In genomic region chr7:30587842-30588667, GRCm38 (mm10) we compare ENCODE assay signal across 8 mouse cellular contexts. TPM values are rescaled to one million over a fixed set of nuclear protein-coding genes. Genes with fewer than 3 reads are reported as not detected.
DNase-seq lines count a peak whose midpoint lies in the region; ATAC-seq lines count a peak whose summit lies in the region.

No protein-coding gene starts in this region.

- H3K9ac ChIP-seq in hindbrain, embryonic 13.5 days, result peak overlapping the region; percentile 99
- peak overlapping the region; percentile 99 for H3K9ac ChIP-seq in midbrain, embryonic 13.5 days (replicated peaks)
- peak overlapping the region; percentile 100 for H3K9ac ChIP-seq in stomach, embryonic 16.5 days (ENCODE audit: low read length)

- H3K36me3 ChIP-seq in forebrain, embryonic 10.5 days (replicated peaks), result peaks cover 39% of the 10 kb centered on the region
- peaks cover 38% of the 10 kb centered on the region for H3K36me3 ChIP-seq in hindbrain, embryonic 13.5 days
- peaks cover 38% of the 10 kb centered on the region for H3K36me3 ChIP-seq in midbrain, embryonic 13.5 days
- peaks cover 33% of the 10 kb centered on the region for H3K36me3 ChIP-seq in stomach, embryonic 16.5 days (ENCODE audit: control insufficient read depth, insufficient read depth, low read length)

- peak overlapping the region; percentile 89 for H3K4me2 ChIP-seq in hindbrain, embryonic 13.5 days
- H3K4me2 ChIP-seq in midbrain, embryonic 13.5 days (replicated peaks), result peak overlapping the region; percentile 80
- H3K4me2 ChIP-seq in stomach, embryonic 16.5 days (ENCODE audit: low read depth, low read length), result peak overlapping the region; percentile 89

- no peaks in the 10 kb centered on the region for H3K27me3 ChIP-seq in forebrain, embryonic 10.5 days (ENCODE audit: poor library complexity, severe bottlenecking)
- H3K27me3 ChIP-seq in hindbrain, embryonic 13.5 days, result no peaks in the 10 kb centered on the region; the same call in 1 of the 2 replicates
- H3K27me3 ChIP-seq in midbrain, embryonic 13.5 days, result no peaks in the 10 kb centered on the region
- no peaks in the 10 kb centered on the region for H3K27me3 ChIP-seq in stomach, embryonic 16.5 days (ENCODE audit: control insufficient read depth, insufficient read depth, low read length)

- DNase-seq in layer of hippocampus, adult 11-12 months (ENCODE audit: low spot score), result peak; percentile 47
- no peak for DNase-seq in layer of hippocampus, adult 9-11 months
- DNase-seq in adipocyte (ENCODE audit: low spot score), result peak; percentile 47
- DNase-seq in forebrain, embryonic 10.5 days (ENCODE audit: extremely low spot score, low spot score), result peak; percentile 49
- DNase-seq in left cerebral cortex, postnatal 14 days (ENCODE audit: low spot score in 2 of 2), result peak; percentile 29 to 56

- peak overlapping the region; percentile 99 for H3K27ac ChIP-seq in forebrain, embryonic 10.5 days
- H3K27ac ChIP-seq in hindbrain, embryonic 13.5 days, result peak overlapping the region; percentile 97
- peak overlapping the region; percentile 95 for H3K27ac ChIP-seq in midbrain, embryonic 13.5 days
- peak overlapping the region; percentile 95 for H3K27ac ChIP-seq in stomach, embryonic 16.5 days (ENCODE audit: low read length)

- peak overlapping the region; percentile 98 for H3K4me3 ChIP-seq in forebrain, embryonic 10.5 days
- peak overlapping the region; percentile 97 for H3K4me3 ChIP-seq in hindbrain, embryonic 13.5 days
- peak overlapping the region; percentile 99 for H3K4me3 ChIP-seq in midbrain, embryonic 13.5 days (replicated peaks)
- H3K4me3 ChIP-seq in stomach, embryonic 16.5 days (replicated peaks; ENCODE audit: low read length), result peak overlapping the region; percentile 100

- H3K9me3 ChIP-seq in forebrain, embryonic 10.5 days, result no peaks in the 10 kb centered on the region
- H3K9me3 ChIP-seq in hindbrain, embryonic 13.5 days, result no peaks in the 10 kb centered on the region
- no peaks in the 10 kb centered on the region for H3K9me3 ChIP-seq in midbrain, embryonic 13.5 days
- H3K9me3 ChIP-seq in stomach, embryonic 16.5 days (replicated peaks; ENCODE audit: control insufficient read depth, low read length), result no peaks in the 10 kb centered on the region

- peaks cover 40% of the 10 kb centered on the region for H3K4me1 ChIP-seq in forebrain, embryonic 10.5 days
- H3K4me1 ChIP-seq in hindbrain, embryonic 13.5 days (replicated peaks), result peaks cover 29% of the 10 kb centered on the region
- peaks cover 26% of the 10 kb centered on the region for H3K4me1 ChIP-seq in midbrain, embryonic 13.5 days (replicated peaks)
- peaks cover 15% of the 10 kb centered on the region for H3K4me1 ChIP-seq in stomach, embryonic 16.5 days (ENCODE audit: control insufficient read depth, insufficient read depth, low read length)

- 1% methylated on average over 59 of the region's 67 CpGs for WGBS in forebrain, embryonic 10.5 days
- under 1% methylated on average over 66 of the region's 67 CpGs for WGBS in hindbrain, embryonic 13.5 days
- WGBS in midbrain, embryonic 13.5 days, result under 1% methylated on average over 51 of the region's 67 CpGs
- WGBS in stomach, embryonic 16.5 days, result under 1% methylated on average over 47 of the region's 67 CpGs

- peak; percentile 58 for ATAC-seq in hindbrain, embryonic 13.5 days (ENCODE audit: low FRiP score)
- ATAC-seq in midbrain, embryonic 13.5 days, result peak; percentile 55
- peak; percentile 6; the same call in 1 of the 2 replicates for ATAC-seq in stomach, embryonic 16.5 days (ENCODE audit: insufficient read depth, low FRiP score)

- intact Hi-C loops in left cerebral cortex, postnatal 14 days (cut with DNase I), result loop anchor here (2.0 kb wide), 1 partner anchor 25 kb away; the partner anchor contains the start of gene Upk1a

RNA-seq across cellular contexts. Expression of gene Kmt2b, which starts 0.5 kb away (rescaled TPM):
- polyA plus RNA-seq in forebrain, embryonic 10.5 days (2016; fragmentation: Nextera tagmentation; extraction: Ambion mirVana), result 10.1 and 10.4 TPM in 2 replicates
- 10.7 and 11.3 TPM in 2 replicates for polyA plus RNA-seq in hindbrain, embryonic 13.5 days (2015; fragmentation: Nextera tagmentation; extraction: Ambion mirVana)
- 10 to 100 TPM; 48.5 to 49.0 TPM for total RNA-seq in left cerebral cortex, postnatal 14 days (2021)
- polyA plus RNA-seq in midbrain, embryonic 13.5 days (2015; fragmentation: Nextera tagmentation; extraction: Ambion mirVana), result 12.9 and 13.3 TPM in 2 replicates
- polyA plus RNA-seq in stomach, embryonic 16.5 days (2015; fragmentation: Nextera tagmentation; extraction: Ambion mirVana), result 6.5 and 7.9 TPM in 2 replicates

RNA-seq across cellular contexts. Expression of gene Zbtb32, which starts 10.7 kb away (rescaled TPM):
- polyA plus RNA-seq in forebrain, embryonic 10.5 days (2016; fragmentation: Nextera tagmentation; extraction: Ambion mirVana), result 0.09 and 0.20 TPM in 2 replicates
- polyA plus RNA-seq in hindbrain, embryonic 13.5 days (2015; fragmentation: Nextera tagmentation; extraction: Ambion mirVana), result 0.21 and 0.25 TPM in 2 replicates
- not detected for total RNA-seq in left cerebral cortex, postnatal 14 days (2021)
- 0.14 and 0.31 TPM in 2 replicates for polyA plus RNA-seq in midbrain, embryonic 13.5 days (2015; fragmentation: Nextera tagmentation; extraction: Ambion mirVana)
- 1.3 and 1.4 TPM in 2 replicates for polyA plus RNA-seq in stomach, embryonic 16.5 days (2015; fragmentation: Nextera tagmentation; extraction: Ambion mirVana)

RNA-seq across cellular contexts. Expression of gene Igflr1, which starts 22.8 kb away (rescaled TPM):
- polyA plus RNA-seq in forebrain, embryonic 10.5 days (2016; fragmentation: Nextera tagmentation; extraction: Ambion mirVana), result 5.9 and 7.1 TPM in 2 replicates
- 5.3 and 6.1 TPM in 2 replicates for polyA plus RNA-seq in hindbrain, embryonic 13.5 days (2015; fragmentation: Nextera tagmentation; extraction: Ambion mirVana)
- 1 to 10 TPM; 1.1 to 1.6 TPM for total RNA-seq in left cerebral cortex, postnatal 14 days (2021)
- 4.8 and 6.6 TPM in 2 replicates for polyA plus RNA-seq in midbrain, embryonic 13.5 days (2015; fragmentation: Nextera tagmentation; extraction: Ambion mirVana)
- polyA plus RNA-seq in stomach, embryonic 16.5 days (2015; fragmentation: Nextera tagmentation; extraction: Ambion mirVana), result 3.6 and 4.1 TPM in 2 replicates

RNA-seq across cellular contexts. Expression of gene Upk1a, which starts 24.6 kb away (rescaled TPM):
- polyA plus RNA-seq in forebrain, embryonic 10.5 days (2016; fragmentation: Nextera tagmentation; extraction: Ambion mirVana), result 0.68 and 0.71 TPM in 2 replicates
- polyA plus RNA-seq in hindbrain, embryonic 13.5 days (2015; fragmentation: Nextera tagmentation; extraction: Ambion mirVana), result 0.49 and 0.63 TPM in 2 replicates
- under 1 TPM; 0.32 to 0.48 TPM for total RNA-seq in left cerebral cortex, postnatal 14 days (2021)
- polyA plus RNA-seq in midbrain, embryonic 13.5 days (2015; fragmentation: Nextera tagmentation; extraction: Ambion mirVana), result 0.46 and 0.73 TPM in 2 replicates
- polyA plus RNA-seq in stomach, embryonic 16.5 days (2015; fragmentation: Nextera tagmentation; extraction: Ambion mirVana), result 4.7 and 9.5 TPM in 2 replicates

RNA-seq across cellular contexts. Expression of gene Psenen, which starts 24.6 kb away (rescaled TPM):
- 124 and 126 TPM in 2 replicates for polyA plus RNA-seq in forebrain, embryonic 10.5 days (2016; fragmentation: Nextera tagmentation; extraction: Ambion mirVana)
- polyA plus RNA-seq in hindbrain, embryonic 13.5 days (2015; fragmentation: Nextera tagmentation; extraction: Ambion mirVana), result 134 and 139 TPM in 2 replicates
- total RNA-seq in left cerebral cortex, postnatal 14 days (2021), result 10 to 100 TPM; 81.0 to 81.3 TPM
- polyA plus RNA-seq in midbrain, embryonic 13.5 days (2015; fragmentation: Nextera tagmentation; extraction: Ambion mirVana), result 131 and 133 TPM in 2 replicates
- 137 and 156 TPM in 2 replicates for polyA plus RNA-seq in stomach, embryonic 16.5 days (2015; fragmentation: Nextera tagmentation; extraction: Ambion mirVana)

Comparison
In these comparisons a context has a peak if more than half of its experiments do, and no peak if none do; other contexts are left out.
1. ATAC-seq: peak in every context shown above with its lines; median percentile 58 in hindbrain, embryonic 13.5 days; 55 in midbrain, embryonic 13.5 days; 6 in stomach, embryonic 16.5 days.